Mouse (Mus musculus): ENCODE measurements around the gene Kmt2c.

DNA sequence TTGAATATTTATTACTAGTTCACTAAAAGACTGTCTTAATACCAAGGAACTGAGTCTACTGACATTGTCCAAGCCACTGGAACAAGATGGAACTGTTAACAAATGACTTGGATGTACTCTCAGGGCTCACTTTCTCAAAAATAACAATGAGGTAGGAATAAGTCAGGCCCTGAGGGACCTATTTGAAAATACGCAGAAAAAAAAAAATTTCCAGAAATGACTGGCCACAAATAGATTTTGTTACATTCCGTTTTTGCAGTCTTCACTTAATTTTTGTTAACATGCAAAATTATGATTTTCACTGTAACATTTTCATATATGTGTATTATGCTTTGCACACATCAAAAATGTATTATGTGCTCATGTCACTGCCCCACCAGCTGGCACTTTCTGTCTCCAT, 167.3 kb downstream of the Kmt2c start:
- TF ChIP-seq CTCF (IDR thresholded peaks at IDR 0.05; ENCODE audit: control insufficient read depth, insufficient read depth, insufficient read length) (no peak), MAX (IDR thresholded peaks at IDR 0.05) (no peak), MYOG (IDR thresholded peaks at IDR 0.05; ENCODE audit: control insufficient read depth, extremely low read depth, insufficient read length) (no peak), MYOD1 (IDR thresholded peaks at IDR 0.05; ENCODE audit: control insufficient read depth, insufficient read length, low read depth) (no peak), USF1 (IDR thresholded peaks at IDR 0.05; ENCODE audit: low read depth) (no peak)

Measured in C2C12 (cell line).